Mouse (Mus musculus) intestine, embryonic 16.5 days (tissue): Measurements from ENCODE around the gene Nubpl. TPM values are rescaled to one million over a fixed set of nuclear protein-coding genes. Genes with fewer than 3 reads are reported as not detected.

Experiments
- ATAC-seq: fragments of 200-750 bp; cut with Nextera tagmentation; 2 replicates; pipeline ENCODE4 v1.8.0; 2017; ENCODE audit warnings: moderate TSS enrichment, moderate library complexity
- H3K27ac ChIP-seq: fragments of 300-500 bp; sonication (generic); 2 replicates; pipeline ENCODE4 v1.5.1; 2014; ENCODE audit warnings: mild to moderate bottlenecking, low read length
- H3K27me3 ChIP-seq: fragments of 300-500 bp; sonication (generic); replicated peaks from 2 replicates; pipeline ENCODE4 v1.6.1; 2014; ENCODE audit warnings: low read length, control low read depth, mixed read lengths; ENCODE audit not compliant: control insufficient read depth, insufficient read depth
- H3K36me3 ChIP-seq: fragments of 300-500 bp; sonication (generic); 2 replicates; pipeline ENCODE4 v1.6.1; 2014; ENCODE audit warnings: low read length, control low read depth; ENCODE audit not compliant: control insufficient read depth, insufficient read depth
- H3K4me1 ChIP-seq: fragments of 300-500 bp; sonication (generic); 2 replicates; pipeline ENCODE4 v1.6.1; 2014; ENCODE audit warnings: low read length, control low read depth, mixed read lengths; ENCODE audit not compliant: control insufficient read depth, insufficient read depth
- H3K4me2 ChIP-seq: fragments of 300-500 bp; sonication (generic); 2 replicates; pipeline ENCODE4 v1.6.1; 2014; ENCODE audit warnings: low read depth, low read length, control low read depth
- H3K4me3 ChIP-seq: fragments of 300-500 bp; sonication (generic); 2 replicates; pipeline ENCODE4 v1.5.1; 2014; ENCODE audit warnings: mild to moderate bottlenecking, low read length
- H3K9ac ChIP-seq: fragments of 300-500 bp; sonication (generic); 2 replicates; pipeline ENCODE4 v1.6.1; 2014; ENCODE audit warnings: low read depth, low read length
- H3K9me3 ChIP-seq: fragments of 300-500 bp; sonication (generic); 2 replicates; pipeline ENCODE4 v1.6.1; 2016; ENCODE audit warnings: low read length, control low read depth; ENCODE audit not compliant: control insufficient read depth
- WGBS: fragments of 180-500 bp; shearing (Covaris S2); extraction: QIAGEN DNeasy Blood & Tissue Kit; methylation state at CpG from one replicate; pipeline ENCODE4 v1.1.7; 2014; 5-methylcytosine and 5-hydroxymethylcytosine counted together
- polyA plus RNA-seq: library from polyadenylated mRNA; unstranded; fragments of >200 nt; fragmentation: Nextera tagmentation; extraction: Ambion mirVana; gene quantifications from 2 replicates; pipeline ENCODE4 v1.2.1, GENCODE M21; 2015

The Nubpl gene
- polyA plus RNA-seq, 1 experiment from 2014 or later, result 10.9 TPM

GRCm38 (mm10) chr12:52335142-52335765 lies 237.7 kb downstream of the Nubpl start:
- Histone ChIP-seq H3K9me3 (no peaks in the 10 kb centered on the region), H3K27ac (no peak overlapping the region), H3K4me2 (no peak overlapping the region), H3K4me1 (no peaks in the 10 kb centered on the region), H3K4me3 (no peak overlapping the region), H3K9ac (no peak overlapping the region), H3K36me3 (no peaks in the 10 kb centered on the region), H3K27me3 (no peaks in the 10 kb centered on the region)
- WGBS, result 91% methylated on average over 11 of the region's 11 CpGs
- ATAC-seq, result no peak

GRCm38 (mm10) chr12:52338136-52338753 lies 240.7 kb downstream of the Nubpl start:
- Histone ChIP-seq H3K4me3 (no peak overlapping the region), H3K9me3 (no peaks in the 10 kb centered on the region), H3K9ac (no peak overlapping the region), H3K4me1 (no peaks in the 10 kb centered on the region), H3K27ac (no peak overlapping the region), H3K36me3 (no peaks in the 10 kb centered on the region), H3K27me3 (no peaks in the 10 kb centered on the region), H3K4me2 (no peak overlapping the region)
- WGBS, result 74% methylated on average over 2 of the region's 2 CpGs
- ATAC-seq, result no peak

- no peak overlapping the region for H3K4me2 ChIP-seq
- no peak overlapping the region for H3K4me3 ChIP-seq
- H3K27me3 ChIP-seq, result no peaks in the 10 kb centered on the region
- no peaks in the 10 kb centered on the region for H3K36me3 ChIP-seq
- H3K9ac ChIP-seq, result no peak overlapping the region
- 56% methylated on average over 5 of the region's 5 CpGs for WGBS
- no peaks in the 10 kb centered on the region for H3K4me1 ChIP-seq
- H3K9me3 ChIP-seq, result no peaks in the 10 kb centered on the region
- H3K27ac ChIP-seq, result no peak overlapping the region
- ATAC-seq, result no peak
Observed at GRCm38 (mm10) chr12:52346611-52347010, 249.1 kb downstream of the Nubpl start.

GRCm38 (mm10) chr12:52350276-52350675 lies 252.7 kb downstream of the Nubpl start:
- no peaks in the 10 kb centered on the region for H3K9me3 ChIP-seq
- H3K36me3 ChIP-seq, result no peaks in the 10 kb centered on the region
- no peak overlapping the region for H3K4me3 ChIP-seq
- H3K4me2 ChIP-seq, result no peak overlapping the region
- no peaks in the 10 kb centered on the region for H3K4me1 ChIP-seq
- no peaks in the 10 kb centered on the region for H3K27me3 ChIP-seq
- H3K9ac ChIP-seq, result no peak overlapping the region
- no peak overlapping the region for H3K27ac ChIP-seq
- whole genome bisulfite sequencing, result 68% methylated on average over 3 of the region's 3 CpGs
- ATAC-seq, result no peak

GRCm38 (mm10) chr12:52359484-52359883 lies 261.9 kb downstream of the Nubpl start:
- 48% methylated on average over 10 of the region's 10 CpGs for WGBS
- Histone ChIP-seq H3K4me3 (no peak overlapping the region), H3K4me1 (no peaks in the 10 kb centered on the region), H3K27ac (no peak overlapping the region), H3K36me3 (no peaks in the 10 kb centered on the region), H3K27me3 (no peaks in the 10 kb centered on the region), H3K9ac (no peak overlapping the region), H3K4me2 (no peak overlapping the region), H3K9me3 (no peaks in the 10 kb centered on the region)
- no peak for ATAC-seq

- no peak overlapping the region for H3K4me3 ChIP-seq
- no peaks in the 10 kb centered on the region for H3K9me3 ChIP-seq
- H3K27ac ChIP-seq, result no peak overlapping the region
- H3K4me1 ChIP-seq, result no peaks in the 10 kb centered on the region
- no peaks in the 10 kb centered on the region for H3K27me3 ChIP-seq
- H3K36me3 ChIP-seq, result no peaks in the 10 kb centered on the region
- H3K9ac ChIP-seq, result no peak overlapping the region
- 40% methylated on average over 3 of the region's 3 CpGs for WGBS
- ATAC-seq, result no peak
- H3K4me2 ChIP-seq, result no peak overlapping the region
Observed at GRCm38 (mm10) chr12:52360136-52360535, 262.6 kb downstream of the Nubpl start.

- Histone ChIP-seq H3K4me1 (no peaks in the 10 kb centered on the region), H3K27me3 (no peaks in the 10 kb centered on the region), H3K9ac (no peak overlapping the region), H3K36me3 (no peaks in the 10 kb centered on the region), H3K9me3 (no peaks in the 10 kb centered on the region), H3K27ac (no peak overlapping the region), H3K4me3 (no peak overlapping the region), H3K4me2 (no peak overlapping the region)
- 69% methylated on average over 6 of the region's 6 CpGs for WGBS
- ATAC-seq, result no peak
Observed at GRCm38 (mm10) chr12:52361198-52361597, 263.7 kb downstream of the Nubpl start.

Other genes starting within 250 kb of the Nubpl start
- gene Heatr5a, start 126.4 kb upstream of the Nubpl start, polyA plus RNA-seq, result 7.7 and 8.7 TPM in 2 replicates
- gene Dtd2, start 91.2 kb upstream of the Nubpl start, polyA plus RNA-seq, result 26.5 and 26.8 TPM in 2 replicates
- gene Gpr33, start 69.7 kb upstream of the Nubpl start, polyA plus RNA-seq, result not detected in 2 replicates